Mouse (Mus musculus) fat pad, adult 2 months (tissue): ENCODE measurements around the gene Clrn3.
"Not testable (repeated sequence)": the region's sequence is repeated elsewhere in the genome, so short reads cannot be mapped to it uniquely, and the experiment has no call there.

Source experiments
- DNase-seq: peaks from one replicate; pipeline ENCODE4 v3.0.0-alpha.2; 2011; ENCODE audit warnings: low read depth, low spot score; ENCODE audit errors: extremely low read depth

The Clrn3 gene

DNA sequence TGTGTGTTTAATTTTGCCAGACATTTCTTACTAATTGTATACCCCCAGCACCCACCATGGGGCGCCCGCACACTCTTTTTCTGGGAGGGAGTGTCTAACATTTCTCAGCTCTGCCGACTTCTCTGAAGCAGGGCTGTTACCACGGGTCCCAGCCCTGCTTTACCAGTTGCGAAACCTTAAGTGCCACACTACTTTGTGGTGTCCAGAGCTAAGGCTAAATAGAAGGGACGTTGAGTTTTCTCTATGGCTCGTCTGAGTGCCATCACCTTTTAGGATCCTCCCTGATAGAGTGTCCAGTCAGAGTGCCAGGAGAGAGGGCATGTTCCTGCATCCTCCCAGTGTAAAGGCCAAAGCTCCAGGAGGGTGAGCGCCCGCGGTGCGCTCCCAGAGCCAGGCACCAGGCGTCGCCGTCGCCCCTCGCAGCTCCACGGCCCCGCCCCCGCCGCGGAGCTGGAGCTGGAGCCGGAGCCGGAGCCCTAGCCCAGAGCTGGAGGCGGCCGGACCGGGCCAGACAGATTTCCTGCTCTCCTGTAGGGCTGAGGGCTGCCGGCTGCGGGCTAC is 9.0 kb upstream of the Clrn3 start, which contains the start of gene Ptpre:
Gene Ptpre, plus strand, starts transcription at position 141 of the 561 bp plus-strand sequence.
- no peak for DNase-seq

- DNase-seq = no peak
Measured at GRCm38 (mm10) chr7:135535908-135536307, 7.5 kb upstream of the Clrn3 start.

- no peak for DNase-seq
Measured at GRCm38 (mm10) chr7:135534548-135535189, 6.2 kb upstream of the Clrn3 start.

DNA sequence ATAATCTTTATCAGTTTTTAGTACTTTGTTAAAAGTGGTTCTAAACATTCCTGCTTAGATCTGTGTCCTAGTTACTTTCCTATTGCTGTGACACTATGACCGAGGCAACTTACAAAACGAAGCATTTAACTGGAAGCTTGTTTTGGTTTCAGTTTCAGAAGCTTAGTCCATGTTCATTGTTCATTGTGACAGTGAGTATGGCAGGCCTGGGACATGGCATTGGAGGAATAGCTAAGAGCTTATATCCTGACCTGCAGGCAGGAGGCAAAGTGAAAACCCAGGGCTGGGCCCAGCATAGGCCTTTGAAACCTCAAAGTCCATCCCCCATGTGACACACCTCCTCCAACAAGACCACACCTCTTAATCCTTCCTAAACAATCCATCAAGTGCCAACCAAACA is 614 bp upstream of the Clrn3 start:
- DNase-seq = no peak

DNA sequence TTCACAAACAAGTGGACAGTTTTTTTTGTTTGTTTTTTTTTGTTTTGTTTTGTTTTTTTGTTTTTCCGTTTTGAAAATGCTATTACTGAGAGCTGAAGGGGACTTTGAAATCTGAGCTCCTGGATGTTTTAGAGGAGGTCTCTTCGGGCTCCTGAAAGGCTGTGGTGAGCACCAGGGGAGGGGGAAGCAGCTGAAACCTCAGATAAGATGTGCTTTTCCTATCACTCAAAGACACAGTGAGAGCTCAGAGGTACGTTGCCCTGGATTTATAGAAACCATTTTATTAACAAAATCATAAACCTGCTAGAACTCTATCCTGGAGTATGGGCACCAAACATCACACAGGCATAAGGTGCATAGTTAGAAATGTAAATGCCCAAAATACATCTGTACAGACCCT is 1.3 kb downstream of the Clrn3 start:
- DNase-seq = no peak

DNA sequence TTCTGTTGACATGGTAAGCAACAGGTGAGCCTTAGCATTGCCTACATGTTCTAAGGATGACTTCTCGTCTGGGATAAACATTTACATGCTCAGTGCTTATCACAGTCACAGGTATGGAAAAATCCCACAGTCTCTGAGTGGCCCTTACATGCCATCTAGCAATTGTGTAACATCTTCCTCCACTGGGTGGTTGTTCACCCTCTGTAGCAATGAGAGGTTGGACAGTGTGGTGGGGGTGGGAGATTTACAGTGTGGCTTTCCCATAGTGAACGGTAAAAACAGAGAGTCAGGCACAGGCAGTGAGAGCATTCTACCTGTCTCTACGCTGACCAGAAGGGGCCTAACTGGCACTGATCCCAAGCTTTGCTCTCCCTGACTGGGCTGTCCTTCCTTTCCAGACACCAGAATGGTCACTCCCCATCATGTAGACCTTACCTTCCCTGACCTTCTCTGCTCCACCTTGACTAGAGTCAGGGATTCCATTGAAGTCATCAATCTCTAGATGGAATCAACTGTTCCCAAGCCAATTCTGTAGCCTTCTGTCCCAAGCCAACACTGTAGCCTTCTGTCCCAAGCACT is 1.8 kb downstream of the Clrn3 start:
- DNase-seq = no peak

- DNase-seq = no peak
Measured at GRCm38 (mm10) chr7:135524424-135524967, 4.0 kb downstream of the Clrn3 start.

DNA sequence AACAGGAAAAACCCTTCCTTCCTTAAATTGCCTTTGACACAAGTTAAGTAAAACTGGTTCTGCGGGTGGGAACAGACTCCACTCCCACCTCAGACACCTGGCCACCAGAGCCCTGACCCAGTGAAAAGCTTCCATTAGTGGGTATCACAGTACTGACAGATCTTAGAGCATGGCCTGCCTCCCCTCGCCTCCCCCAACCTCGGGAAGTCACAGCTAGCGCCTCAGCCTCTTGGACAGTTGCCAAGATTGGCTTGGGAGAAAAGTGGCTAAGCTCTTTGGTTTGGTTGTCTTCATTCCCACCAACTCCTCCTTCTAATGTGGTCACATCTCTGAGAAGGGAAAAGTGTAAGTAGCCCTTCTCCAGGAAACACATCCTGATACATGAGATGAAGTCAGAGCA is 4.5 kb downstream of the Clrn3 start:
- DNase-seq = no peak

GRCm38 (mm10) chr7:135521755-135522512 is 6.5 kb downstream of the Clrn3 start:
- no peak for DNase-seq

DNA sequence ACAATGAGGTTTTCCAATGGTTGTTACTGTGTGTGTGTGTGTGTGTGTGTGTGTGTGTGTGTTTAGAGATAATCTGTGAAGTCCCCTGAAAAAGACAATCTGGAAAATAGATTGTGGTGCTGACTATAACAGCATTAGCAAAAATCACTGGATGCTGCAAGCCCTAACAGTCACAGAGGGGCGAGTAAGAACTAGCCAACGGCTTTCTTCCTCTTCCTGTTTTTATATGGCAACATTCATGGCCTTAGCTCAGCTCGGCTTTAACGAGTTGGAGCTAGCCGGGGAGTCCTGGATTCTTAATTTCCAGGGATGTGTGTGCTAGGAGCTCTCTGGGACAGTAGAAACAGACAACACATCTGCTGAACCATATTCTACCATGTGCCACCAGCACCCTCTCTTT is 8.2 kb downstream of the Clrn3 start:
- no peak for DNase-seq

GRCm38 (mm10) chr7:135517191-135517590 is 11.3 kb downstream of the Clrn3 start:
- DNase-seq = no peak

GRCm38 (mm10) chr7:135511723-135512122 is 16.7 kb downstream of the Clrn3 start:
- no peak for DNase-seq

DNA sequence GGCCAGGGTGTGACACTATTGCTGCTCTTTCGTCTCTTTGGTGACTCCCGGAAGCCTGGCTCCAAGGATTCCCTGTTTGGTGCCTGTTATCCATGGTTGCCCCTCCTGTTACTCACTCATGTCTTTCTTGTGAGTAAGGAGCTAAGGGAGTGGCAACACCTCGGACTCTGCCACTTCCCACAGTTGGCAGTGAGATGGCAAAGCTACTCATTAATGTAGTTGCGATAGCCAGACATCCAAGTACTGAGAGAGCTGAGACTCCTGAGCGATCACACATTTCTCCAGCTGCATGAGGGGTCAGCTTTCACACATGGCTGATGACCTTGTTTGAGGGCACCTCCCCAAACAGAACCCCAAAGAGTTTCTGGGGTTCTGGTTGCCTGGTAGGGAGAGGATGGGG is 18.0 kb downstream of the Clrn3 start:
- DNase-seq = no peak

GRCm38 (mm10) chr7:135509272-135509671 is 19.2 kb downstream of the Clrn3 start:
- DNase-seq = no peak

DNA sequence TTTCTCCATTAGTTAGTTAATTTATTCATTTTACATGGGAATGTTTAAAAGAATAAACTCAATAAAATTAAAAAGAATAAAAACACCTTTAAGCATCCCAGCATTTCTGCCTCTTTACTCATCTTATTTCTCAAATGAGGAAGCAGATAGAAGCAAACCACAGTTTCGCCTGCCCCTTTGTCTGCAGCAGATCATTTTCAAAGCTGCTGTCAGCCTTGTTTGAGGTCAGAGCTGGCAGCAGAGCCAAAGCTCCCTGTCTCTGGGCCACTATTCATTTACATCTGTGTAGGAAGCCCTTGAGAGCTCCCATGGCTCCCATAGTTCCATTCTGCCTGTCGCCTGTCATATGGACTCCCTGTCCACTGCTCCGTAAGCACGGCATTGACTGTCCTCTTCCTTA is 19.9 kb downstream of the Clrn3 start:
- DNase-seq = no peak

DNA sequence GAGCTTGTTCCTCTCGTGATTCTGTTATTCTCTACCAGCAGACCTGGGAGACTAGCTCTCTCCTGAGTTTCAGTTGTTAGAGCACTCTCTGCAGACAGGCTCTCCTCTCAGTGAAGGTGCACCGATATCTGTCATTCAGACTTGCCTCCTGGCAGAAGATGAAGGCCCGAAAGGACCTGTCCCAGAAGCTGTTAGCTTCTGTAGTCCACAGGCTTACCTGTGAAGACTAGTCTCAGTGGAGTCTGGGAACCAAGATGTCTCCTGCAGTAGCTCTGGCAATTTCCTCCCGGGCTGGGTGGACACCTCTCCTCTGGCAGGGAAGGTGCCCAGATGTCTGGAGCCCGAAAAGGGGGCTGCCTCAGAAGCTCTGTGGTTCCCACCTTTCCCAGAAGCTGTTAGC is 21.9 kb downstream of the Clrn3 start:
- not testable (repeated sequence) for DNase-seq

- DNase-seq = no peak
Measured at GRCm38 (mm10) chr7:135499403-135499802, 29.1 kb downstream of the Clrn3 start.

- no peak for DNase-seq
Measured at GRCm38 (mm10) chr7:135498565-135499186, 29.8 kb downstream of the Clrn3 start.

DNA sequence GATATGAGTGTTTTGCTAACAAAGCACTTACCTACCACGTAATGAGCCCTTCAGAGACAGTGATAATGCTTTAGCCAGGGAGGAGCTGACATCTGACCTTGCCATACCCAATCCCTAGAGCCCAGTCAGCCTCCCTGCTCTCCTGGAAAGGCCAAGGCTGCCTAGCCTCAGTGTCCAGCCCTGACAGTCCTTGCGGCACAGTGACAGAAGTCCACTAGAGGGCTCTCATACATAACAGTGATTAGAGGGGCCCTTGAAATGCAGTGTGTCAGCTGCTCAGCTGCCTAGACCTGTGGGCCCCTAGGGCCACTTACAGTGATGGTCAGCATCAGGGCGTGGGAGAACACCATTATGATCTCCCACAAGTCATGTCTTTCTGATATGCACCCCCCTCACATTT is 33.2 kb downstream of the Clrn3 start:
- no peak for DNase-seq

GRCm38 (mm10) chr7:135490500-135490886 is 38.0 kb downstream of the Clrn3 start:
- no peak for DNase-seq
